8 mouse cellular contexts compared by ENCODE assay signal in genomic region chr7:127840886-127841285, GRCm38 (mm10). TPM values are rescaled to one million over a fixed set of nuclear protein-coding genes. Genes with fewer than 3 reads are reported as not detected.
DNase-seq lines count a peak whose midpoint lies in the region; ATAC-seq lines count a peak whose summit lies in the region.

No protein-coding gene starts in this region.

- peak overlapping the region; percentile 67 for H3K9ac ChIP-seq in embryonic facial prominence, embryonic 11.5 days (replicated peaks; ENCODE audit: low read length)
- peak overlapping the region; percentile 62 for H3K9ac ChIP-seq in midbrain, embryonic 11.5 days (ENCODE audit: low read length)

- WGBS in embryonic facial prominence, embryonic 11.5 days, result 2% methylated on average over 15 of the region's 15 CpGs
- WGBS in midbrain, embryonic 11.5 days, result 7% methylated on average over 15 of the region's 15 CpGs

- peak overlapping the region; percentile 88 for H3K4me2 ChIP-seq in embryonic facial prominence, embryonic 11.5 days (ENCODE audit: low read depth, low read length)
- H3K4me2 ChIP-seq in midbrain, embryonic 11.5 days, result peak overlapping the region; percentile 100

- peak overlapping the region; percentile 63 for H3K4me3 ChIP-seq in embryonic facial prominence, embryonic 11.5 days (ENCODE audit: low read depth, low read length)
- H3K4me3 ChIP-seq in midbrain, embryonic 11.5 days (ENCODE audit: low read depth, low read length), result peak overlapping the region; percentile 65

- 0 out of 2 replicates have a peak, but pooled peaks have one; percentile 20 for ATAC-seq in embryonic facial prominence, embryonic 11.5 days (replicated peaks; ENCODE audit: insufficient number of reproducible peaks, low FRiP score, low TSS enrichment, low read depth)
- peak; percentile 55 for ATAC-seq in midbrain, embryonic 11.5 days (ENCODE audit: low FRiP score)

- H3K4me1 ChIP-seq in embryonic facial prominence, embryonic 11.5 days (ENCODE audit: control insufficient read depth, insufficient read depth, low read length), result no peaks in the 10 kb centered on the region
- peaks cover 6% of the 10 kb centered on the region for H3K4me1 ChIP-seq in midbrain, embryonic 11.5 days (ENCODE audit: control insufficient read depth, insufficient read depth, low read length)

- no peaks in the 10 kb centered on the region for H3K36me3 ChIP-seq in embryonic facial prominence, embryonic 11.5 days (replicated peaks; ENCODE audit: control insufficient read depth, insufficient read depth, low read depth, low read length)
- H3K36me3 ChIP-seq in midbrain, embryonic 11.5 days (ENCODE audit: control insufficient read depth, insufficient read depth, low read length), result no peaks in the 10 kb centered on the region

- H3K9me3 ChIP-seq in embryonic facial prominence, embryonic 11.5 days (replicated peaks; ENCODE audit: control insufficient read depth, low read length), result no peaks in the 10 kb centered on the region
- H3K9me3 ChIP-seq in midbrain, embryonic 11.5 days (ENCODE audit: control insufficient read depth, low read length), result no peaks in the 10 kb centered on the region

- peak; percentile 16 for DNase-seq in embryo, embryonic 10 days (ENCODE audit: low spot score)
- no peak for DNase-seq in embryo, embryonic 9.5 days (ENCODE audit: extremely low spot score)
- peak; percentile 52 for DNase-seq in adrenal gland, adult 8-10 months
- DNase-seq in embryonic facial prominence, embryonic 11.5 days (ENCODE audit: low spot score), result no peak
- DNase-seq in heart, postnatal 14 days, result peak; percentile 49 to 58
- DNase-seq in left cerebral cortex, postnatal 36 days (ENCODE audit: low spot score in 2 of 2), result peak; percentile 83 to 84
- no peak for DNase-seq in midbrain, embryonic 11.5 days (ENCODE audit: low spot score, missing footprints)
- DNase-seq in spleen, postnatal 4 days (ENCODE audit: low spot score in 2 of 2), result peak; percentile 48 to 78

- intact Hi-C loops in heart, postnatal 14 days (cut with DNase I), result loop anchor here (1.0 kb wide), 1 partner anchor 41 kb away; the partner anchor contains the start of gene Hsd3b7
- intact Hi-C loops in left cerebral cortex, postnatal 36 days (cut with DNase I), result loop anchor here (1.0 kb wide), 3 partner anchors 17 to 34 kb away; partner anchors contain the start of genes Stx1b and Stx4a

- peak overlapping the region; percentile 70 for H3K27ac ChIP-seq in embryonic facial prominence, embryonic 11.5 days (replicated peaks; ENCODE audit: low read depth, low read length)
- H3K27ac ChIP-seq in midbrain, embryonic 11.5 days (ENCODE audit: low read depth, low read length), result peak overlapping the region; percentile 83

- H3K27me3 ChIP-seq in embryonic facial prominence, embryonic 11.5 days (ENCODE audit: control insufficient read depth, insufficient read depth, low read length), result no peaks in the 10 kb centered on the region
- H3K27me3 ChIP-seq in midbrain, embryonic 11.5 days (ENCODE audit: control insufficient read depth, insufficient read depth, low read length), result no peaks in the 10 kb centered on the region

RNA-seq across cellular contexts. Expression of gene Stx1b, which starts 16.5 kb away (rescaled TPM):
- 1 to 10 TPM; 2.9 to 8.5 (median 6.3) TPM for total RNA-seq in adrenal gland, adult 8-10 months (2022)
- 4.7 and 4.9 TPM in 2 replicates for polyA plus RNA-seq in embryonic facial prominence, embryonic 11.5 days (2014; fragmentation: Nextera tagmentation; extraction: Ambion mirVana)
- total RNA-seq in heart, postnatal 14 days (2021), result under 1 TPM; 0.65 to 0.83 TPM
- 100 to 1,000 TPM; 431 to 441 TPM for total RNA-seq in left cerebral cortex, postnatal 36 days (2021)
- 6.9 and 8.4 TPM in 2 replicates for polyA plus RNA-seq in midbrain, embryonic 11.5 days (2014; fragmentation: Nextera tagmentation; extraction: Ambion mirVana)

RNA-seq across cellular contexts. Expression of gene Stx4a, which starts 16.8 kb away (rescaled TPM):
- total RNA-seq in adrenal gland, adult 8-10 months (2022), result 100 to 1,000 TPM in 3 of 4 experiments, 10 to 100 TPM in 1; 84.9 to 143 (median 113) TPM
- 13.0 and 14.3 TPM in 2 replicates for polyA plus RNA-seq in embryonic facial prominence, embryonic 11.5 days (2014; fragmentation: Nextera tagmentation; extraction: Ambion mirVana)
- total RNA-seq in heart, postnatal 14 days (2021), result 10 to 100 TPM; 66.7 to 68.1 TPM
- 10 to 100 TPM; 74.6 to 76.0 TPM for total RNA-seq in left cerebral cortex, postnatal 36 days (2021)
- polyA plus RNA-seq in midbrain, embryonic 11.5 days (2014; fragmentation: Nextera tagmentation; extraction: Ambion mirVana), result 10.1 and 12.2 TPM in 2 replicates

RNA-seq across cellular contexts. Expression of gene Zfp646, which starts 35.1 kb away (rescaled TPM):
- 10 to 100 TPM; 34.2 to 46.2 (median 40.2) TPM for total RNA-seq in adrenal gland, adult 8-10 months (2022)
- polyA plus RNA-seq in embryonic facial prominence, embryonic 11.5 days (2014; fragmentation: Nextera tagmentation; extraction: Ambion mirVana), result 14.4 and 14.9 TPM in 2 replicates
- total RNA-seq in heart, postnatal 14 days (2021), result 10 to 100 TPM; 21.0 to 21.9 TPM
- total RNA-seq in left cerebral cortex, postnatal 36 days (2021), result 10 to 100 TPM; 27.0 to 33.9 TPM
- 16.0 and 17.4 TPM in 2 replicates for polyA plus RNA-seq in midbrain, embryonic 11.5 days (2014; fragmentation: Nextera tagmentation; extraction: Ambion mirVana)

RNA-seq across cellular contexts. Expression of gene Zfp668, which starts 35.7 kb away (rescaled TPM):
- 10 to 100 TPM in 2 of 4 experiments, 1 to 10 TPM in 2; 8.0 to 15.1 (median 9.2) TPM for total RNA-seq in adrenal gland, adult 8-10 months (2022)
- polyA plus RNA-seq in embryonic facial prominence, embryonic 11.5 days (2014; fragmentation: Nextera tagmentation; extraction: Ambion mirVana), result 20.9 and 21.0 TPM in 2 replicates
- 1 to 10 TPM; 3.8 to 5.5 TPM for total RNA-seq in heart, postnatal 14 days (2021)
- 10 to 100 TPM; 20.0 to 26.4 TPM for total RNA-seq in left cerebral cortex, postnatal 36 days (2021)
- 20.3 and 24.3 TPM in 2 replicates for polyA plus RNA-seq in midbrain, embryonic 11.5 days (2014; fragmentation: Nextera tagmentation; extraction: Ambion mirVana)

RNA-seq across cellular contexts. Expression of gene Hsd3b7, which starts 40.5 kb away (rescaled TPM):
- 10 to 100 TPM; 33.8 to 44.9 (median 41.5) TPM for total RNA-seq in adrenal gland, adult 8-10 months (2022)
- polyA plus RNA-seq in embryonic facial prominence, embryonic 11.5 days (2014; fragmentation: Nextera tagmentation; extraction: Ambion mirVana), result 8.2 and 8.3 TPM in 2 replicates
- 10 to 100 TPM; 14.9 to 18.4 TPM for total RNA-seq in heart, postnatal 14 days (2021)
- 1 to 10 TPM; 3.3 to 4.0 TPM for total RNA-seq in left cerebral cortex, postnatal 36 days (2021)
- 7.9 and 8.2 TPM in 2 replicates for polyA plus RNA-seq in midbrain, embryonic 11.5 days (2014; fragmentation: Nextera tagmentation; extraction: Ambion mirVana)

Comparison
In these comparisons a context has a peak if more than half of its experiments do, and no peak if none do; other contexts are left out.
1. DNase-seq: peak in embryo, embryonic 10 days (single experiment), adrenal gland, adult 8-10 months (single experiment), heart, postnatal 14 days (2 of 2), left cerebral cortex, postnatal 36 days (2 of 2) and spleen, postnatal 4 days (2 of 2); none in embryo, embryonic 9.5 days (single experiment), embryonic facial prominence, embryonic 11.5 days (single experiment) and midbrain, embryonic 11.5 days (single experiment).
2. RNA of gene Stx1b, which starts 16.5 kb away (total RNA-seq): 431 to 441 TPM in left cerebral cortex, postnatal 36 days; 2.9 to 8.5 TPM in adrenal gland, adult 8-10 months and 0.65 to 0.83 TPM in heart, postnatal 14 days; every median in the first group is over 10 times any median in the second.